Mouse (Mus musculus) myocyte (in vitro differentiated cells): ENCODE data around the gene Zfp326.

Experiments used
- CEBPB ChIP-seq: IDR thresholded peaks from 2 replicates; pipeline ENCODE4 v1.6.1; 2011; ENCODE audit warnings: mild to moderate bottlenecking, moderate library complexity; ENCODE audit not compliant: poor library complexity, insufficient read depth, severe bottlenecking
- E2F4 ChIP-seq: IDR thresholded peaks from one replicate; pipeline ENCODE4 v1.6.1; 2011; ENCODE audit warnings: mild to moderate bottlenecking, control low read depth, moderate library complexity; ENCODE audit not compliant: insufficient read depth
- MAX ChIP-seq: IDR thresholded peaks from one replicate; pipeline ENCODE4 v1.6.1; 2011; ENCODE audit warnings: low read depth, mild to moderate bottlenecking, control low read depth
- MYOD1 ChIP-seq, 3 experiments: IDR thresholded peaks; one replicate each; pipeline ENCODE4 v1.6.1; 2011; ENCODE audit warnings: control low read depth in 2 of 3, low read depth in 2 of 3, mild to moderate bottlenecking in 2 of 3, moderate library complexity in 1 of 3; ENCODE audit not compliant: insufficient read length in 2 of 3, control insufficient read depth in 1 of 3
- POLR2A ChIP-seq: IDR thresholded peaks from one replicate; pipeline ENCODE4 v1.6.1; 2011; ENCODE audit warnings: low read depth, mild to moderate bottlenecking, control low read depth, moderate library complexity; ENCODE audit not compliant: insufficient read length
- POLR2AphosphoS2 ChIP-seq: IDR thresholded peaks from one replicate; pipeline ENCODE4 v1.6.1; 2011; ENCODE audit warnings: low read depth, control low read depth; ENCODE audit not compliant: insufficient read length
- REST ChIP-seq: IDR thresholded peaks from one replicate; pipeline ENCODE4 v1.6.1; 2011; ENCODE audit warnings: mild to moderate bottlenecking, control low read depth, moderate library complexity; ENCODE audit not compliant: insufficient read depth, insufficient read length
- SRF ChIP-seq: IDR thresholded peaks from one replicate; pipeline ENCODE4 v1.6.1; 2011; ENCODE audit warnings: low read depth; ENCODE audit not compliant: control insufficient read depth, insufficient read length
- TCF12 ChIP-seq: IDR thresholded peaks from one replicate; pipeline ENCODE4 v1.6.1; 2011; ENCODE audit warnings: mild to moderate bottlenecking, control low read depth; ENCODE audit not compliant: poor library complexity, insufficient read depth, severe bottlenecking
- USF1 ChIP-seq: IDR thresholded peaks from one replicate; pipeline ENCODE4 v1.6.1; 2011; ENCODE audit warnings: low read depth, mild to moderate bottlenecking, control low read depth, moderate library complexity

DNA sequence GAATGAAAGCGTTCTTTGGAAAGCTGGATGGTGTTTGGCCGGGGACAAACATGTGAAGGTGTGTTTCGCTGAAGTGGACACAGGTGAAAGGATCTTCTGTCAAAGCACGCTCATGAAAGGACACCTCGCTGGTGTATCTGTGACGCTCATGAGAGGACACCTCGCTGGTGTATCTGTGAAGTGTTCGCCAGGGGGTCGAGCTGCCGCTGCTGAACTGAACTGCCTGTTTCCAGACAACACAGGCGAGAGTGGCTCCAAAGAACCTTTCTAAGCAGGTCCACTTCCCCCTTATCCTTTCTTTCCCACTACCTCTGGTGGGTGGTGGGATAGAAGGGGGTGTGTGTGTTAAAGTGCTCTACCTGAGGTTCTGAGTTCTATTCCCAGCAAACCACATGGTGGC, 1.9 kb upstream of the Zfp326 start:
- TF ChIP-seq MYOD1 (IDR thresholded peaks at IDR 0.05; ENCODE audit: control insufficient read depth in 1 of 3, insufficient read length in 2 of 3, low read depth in 2 of 3) = no peak
- TF ChIP-seq POLR2A = no peak
- no peak for TF ChIP-seq E2F4
- TF ChIP-seq USF1 = no peak
- no peak for TF ChIP-seq MAX
- no peak for TF ChIP-seq CEBPB
- no peak for TF ChIP-seq SRF
- TF ChIP-seq TCF12 = no peak
- TF ChIP-seq POLR2AphosphoS2 = no peak
- TF ChIP-seq REST = no peak
